Comparison of ENCODE assay signal across 9 mouse cellular contexts in the genomic region with DNA sequence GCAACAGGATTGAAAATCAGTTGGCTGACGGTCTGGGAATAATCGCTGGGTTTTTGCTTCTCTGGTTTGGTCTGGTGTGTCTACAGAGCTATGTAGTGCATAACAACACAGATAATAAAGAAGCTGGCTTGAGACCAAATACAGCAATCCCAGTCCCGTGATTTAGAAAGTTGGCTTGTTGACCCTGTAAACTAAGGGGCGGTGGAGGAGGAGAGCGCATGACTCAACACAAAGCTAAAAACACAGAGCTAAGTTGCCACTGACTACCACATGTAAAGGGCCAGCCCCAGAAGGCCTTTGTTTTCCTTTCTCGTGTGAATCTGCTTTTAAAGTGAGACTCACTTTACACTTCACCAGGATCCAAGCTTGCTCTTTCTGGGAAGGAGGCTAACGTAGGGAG. TPM values are rescaled to one million over a fixed set of nuclear protein-coding genes. Genes with fewer than 3 reads are reported as not detected.
DNase-seq lines count a peak whose midpoint lies in the region; ATAC-seq and TF ChIP-seq lines count a peak whose summit lies in the region.
"Had no signal": no experiment of that assay in that cellular context is flagged by ENCODE, and none has a peak within 500 bp of the region (broad histone marks: within the 10 kb centered on the region; RNA-seq: fewer than 3 reads in every experiment).

No protein-coding gene starts in this region.

- DNase-seq in liver, adult 2 months (ENCODE audit: extremely low read depth, low read depth, low spot score), result peak; percentile 77
- no peak for DNase-seq in liver
- no peak for DNase-seq in hindbrain, embryonic 14.5 days (ENCODE audit: low spot score)
- peak; percentile 53 for DNase-seq in thymus, postnatal 0 days (ENCODE audit: low spot score)
- no peak for DNase-seq in layer of hippocampus, adult 8-10 months (ENCODE audit: low spot score in 2 of 2)

- H3K27ac ChIP-seq in liver, adult 2 months (replicated peaks; ENCODE audit: insufficient read depth, low read depth, low read length), result peak overlapping the region; percentile 70
- 0 out of 2 replicates have a peak overlapping the region, but pooled peaks have one; percentile 51 for H3K27ac ChIP-seq in cortical plate, adult 2 months (ENCODE audit: insufficient read depth, low read length)
- H3K27ac ChIP-seq in hindbrain, embryonic 14.5 days, result peak overlapping the region; percentile 46
- peak overlapping the region; percentile 96 for H3K27ac ChIP-seq in lung, embryonic 16.5 days (ENCODE audit: low read length)
- H3K27ac ChIP-seq: midbrain, embryonic 12.5 days had no signal

- H3K4me2 ChIP-seq in hindbrain, embryonic 14.5 days (replicated peaks), result no peak overlapping the region
- H3K4me2 ChIP-seq in lung, embryonic 16.5 days (ENCODE audit: low read depth, low read length), result 0 out of 2 replicates have a peak overlapping the region, but pooled peaks have one; percentile 6
- H3K4me2 ChIP-seq: midbrain, embryonic 12.5 days had no signal

- no peaks in the 10 kb centered on the region for H3K9me3 ChIP-seq in hindbrain, embryonic 14.5 days (ENCODE audit: control insufficient read depth, low read length)
- no peaks in the 10 kb centered on the region for H3K9me3 ChIP-seq in lung, embryonic 16.5 days (ENCODE audit: control insufficient read depth, low read length)

- no peak for TF ChIP-seq POLR2A in liver, adult 2 months (IDR thresholded peaks at IDR 0.05; ENCODE audit: extremely low read depth, insufficient read depth, low read length)
- TF ChIP-seq POLR2A in cortical plate, adult 2 months (IDR thresholded peaks at IDR 0.05; ENCODE audit: extremely low read depth, insufficient read depth, low read length), result no peak

- no peaks in the 10 kb centered on the region for H3K36me3 ChIP-seq in liver, adult 2 months (ENCODE audit: control insufficient read depth, insufficient read depth, low read length)
- no peaks in the 10 kb centered on the region for H3K36me3 ChIP-seq in hindbrain, embryonic 14.5 days (replicated peaks; ENCODE audit: control insufficient read depth, insufficient read depth)
- no peaks in the 10 kb centered on the region for H3K36me3 ChIP-seq in lung, embryonic 16.5 days (ENCODE audit: control insufficient read depth, insufficient read depth, low read length)
- H3K36me3 ChIP-seq: midbrain, embryonic 12.5 days had no signal

- peaks cover 5% of the 10 kb centered on the region; the same call in 1 of the 2 replicates for H3K79me2 ChIP-seq in liver, adult 2 months (ENCODE audit: control insufficient read depth, insufficient read depth, low read length)

- no peak overlapping the region for H3K4me3 ChIP-seq in liver, adult 2 months (ENCODE audit: insufficient read depth, low read depth, low read length)
- H3K4me3 ChIP-seq in cortical plate, adult 2 months (ENCODE audit: insufficient read depth, low read length), result no peak overlapping the region
- H3K4me3 ChIP-seq in hindbrain, embryonic 14.5 days (replicated peaks; ENCODE audit: low read length), result no peak overlapping the region
- H3K4me3 ChIP-seq in lung, embryonic 16.5 days (ENCODE audit: low read length), result no peak overlapping the region
- H3K4me3 ChIP-seq: midbrain, embryonic 12.5 days had no signal

- 8% methylated on average over 7 of the region's 7 CpGs for WGBS in liver, adult 2 months
- 45% methylated on average over 7 of the region's 7 CpGs for WGBS in hindbrain, embryonic 14.5 days
- 18% methylated on average over 7 of the region's 7 CpGs for WGBS in lung, embryonic 16.5 days

- peak overlapping the region; percentile 37; the same call in 1 of the 2 replicates for H3K9ac ChIP-seq in liver, adult 2 months (ENCODE audit: low read depth, low read length)
- H3K9ac ChIP-seq in hindbrain, embryonic 14.5 days, result no peak overlapping the region
- H3K9ac ChIP-seq in lung, embryonic 16.5 days (ENCODE audit: low read length), result peak overlapping the region; percentile 42; the same call in 1 of the 2 replicates
- H3K9ac ChIP-seq: midbrain, embryonic 12.5 days had no signal

- H3K4me1 ChIP-seq in liver, adult 2 months (ENCODE audit: control insufficient read depth, insufficient read depth, low read length), result peaks cover 20% of the 10 kb centered on the region
- H3K4me1 ChIP-seq in cortical plate, adult 2 months (ENCODE audit: control insufficient read depth, insufficient read depth, low read length), result peaks cover 1% of the 10 kb centered on the region; the same call in 1 of the 2 replicates
- H3K4me1 ChIP-seq in hindbrain, embryonic 14.5 days (replicated peaks; ENCODE audit: control insufficient read depth, insufficient read depth, low read length), result peaks cover 10% of the 10 kb centered on the region
- H3K4me1 ChIP-seq in lung, embryonic 16.5 days (replicated peaks; ENCODE audit: control insufficient read depth, insufficient read depth, low read length), result peaks cover 31% of the 10 kb centered on the region

- no peak for ATAC-seq in hindbrain, embryonic 14.5 days (ENCODE audit: low FRiP score)
- ATAC-seq in lung, embryonic 16.5 days (ENCODE audit: low read depth), result peak; percentile 24
- ATAC-seq in erythroblast, adult 5-6 weeks (replicated peaks; ENCODE audit: low FRiP score, poor library complexity, severe bottlenecking), result no peak

- no peaks in the 10 kb centered on the region for H3K27me3 ChIP-seq in liver, adult 2 months (ENCODE audit: control insufficient read depth, insufficient read depth, low read length)
- H3K27me3 ChIP-seq in hindbrain, embryonic 14.5 days (ENCODE audit: control insufficient read depth, insufficient read depth, low read length), result no peaks in the 10 kb centered on the region
- H3K27me3 ChIP-seq in lung, embryonic 16.5 days (ENCODE audit: control insufficient read depth, insufficient read depth, low read depth, low read length), result no peaks in the 10 kb centered on the region
- H3K27me3 ChIP-seq: midbrain, embryonic 12.5 days had no signal

- no peak for TF ChIP-seq CTCF in liver, adult 2 months (IDR thresholded peaks at IDR 0.05; ENCODE audit: low read depth, low read length)
- no peak for TF ChIP-seq CTCF in cortical plate, adult 2 months (IDR thresholded peaks at IDR 0.05; ENCODE audit: extremely low read depth, insufficient read depth, low read length)

RNA-seq across cellular contexts. Expression of gene Itm2b, which starts 3.5 kb away (rescaled TPM):
- 967 and 981 TPM in 2 replicates for total RNA-seq in liver, adult 2 months (2014; rRNA removed)
- 1,187 and 1,239 TPM in 2 replicates for polyA plus RNA-seq in liver, adult 2 months (2012; rRNA removed)
- polyA plus RNA-seq in cortical plate, adult 2 months (2012; rRNA removed), result 1,026 and 1,043 TPM in 2 replicates
- 761 and 787 TPM in 2 replicates for polyA plus RNA-seq in hindbrain, embryonic 14.5 days (2014; fragmentation: Nextera tagmentation; extraction: Ambion mirVana)
- 1,001 and 1,063 TPM in 2 replicates for polyA plus RNA-seq in lung, embryonic 16.5 days (2015; fragmentation: Nextera tagmentation; extraction: Ambion mirVana)
- polyA plus RNA-seq in thymus, postnatal 0 days (2015; fragmentation: Nextera tagmentation; extraction: Ambion mirVana), result 1,456 and 1,514 TPM in 2 replicates
- 663 and 726 TPM in 2 replicates for total RNA-seq in erythroblast, adult 5-6 weeks (2015; ENCODE audit: low replicate concordance)
- 538 and 746 TPM in 2 replicates for total RNA-seq in erythroblast, adult 5-6 weeks (2017; ENCODE audit: low replicate concordance)
- 1,000 to 10,000 TPM in 2 of 4 experiments, 100 to 1,000 TPM in 2; 897 to 1,139 (median 988) TPM for total RNA-seq in layer of hippocampus, adult 8-10 months (2022)

Comparison
In these comparisons a context has a peak if more than half of its experiments do, and no peak if none do; other contexts are left out.
1. DNase-seq: peak in liver, adult 2 months (single experiment) and thymus, postnatal 0 days (single experiment); none in liver (single experiment), hindbrain, embryonic 14.5 days (single experiment) and layer of hippocampus, adult 8-10 months (0 of 2).
2. H3K27ac ChIP-seq: peak in every context shown above with its lines; median percentile 96 in lung, embryonic 16.5 days; 70 in liver, adult 2 months; 51 in cortical plate, adult 2 months; 46 in hindbrain, embryonic 14.5 days.